Mouse (Mus musculus): ENCODE results near the gene C2cd4c. TPM values are rescaled to one million over a fixed set of nuclear protein-coding genes. Genes with fewer than 3 reads are reported as not detected.

The C2cd4c gene
- total and polyA plus RNA-seq, 2 experiments: 0.10 TPM; not detected in 1

DNA sequence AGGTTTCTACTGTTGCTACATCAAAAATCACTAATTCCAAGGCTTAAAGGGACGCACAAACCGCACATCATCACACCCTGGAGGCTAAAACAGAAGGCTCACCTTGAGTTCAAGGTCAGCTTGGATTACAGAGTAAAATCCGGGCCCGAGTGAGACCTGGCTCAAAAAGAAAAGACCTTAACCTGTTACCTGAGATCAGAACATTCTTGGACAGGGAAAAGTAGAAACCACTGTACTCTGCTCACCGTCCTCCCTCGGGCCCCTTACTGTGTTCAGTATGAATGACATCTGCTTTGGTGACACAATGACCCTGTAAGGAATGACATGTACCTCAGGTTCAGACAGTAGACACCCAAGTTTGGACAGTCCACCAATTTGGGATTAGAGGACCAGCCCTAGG lies 39.0 kb downstream of the C2cd4c start:
- Histone ChIP-seq H3K27ac (replicated peaks; ENCODE audit: insufficient read depth, low read depth, low read length) (no peak overlapping the region), H3K79me2 (ENCODE audit: control insufficient read depth, insufficient read depth, low read length) (no peaks in the 10 kb centered on the region), H3K9ac (ENCODE audit: low read depth, low read length) (no peak overlapping the region), H3K36me3 (ENCODE audit: control insufficient read depth, insufficient read depth, low read length) (no peaks in the 10 kb centered on the region), H3K4me3 (ENCODE audit: insufficient read depth, low read depth, low read length) (no peak overlapping the region), H3K27me3 (ENCODE audit: control insufficient read depth, insufficient read depth, low read length) (no peaks in the 10 kb centered on the region), H3K4me1 (ENCODE audit: control insufficient read depth, insufficient read depth, low read length) (no peaks in the 10 kb centered on the region)
- no peak for DNase-seq (ENCODE audit: extremely low read depth, low read depth, low spot score)
- TF ChIP-seq CTCF (IDR thresholded peaks at IDR 0.05; ENCODE audit: low read depth, low read length) (no peak), POLR2A (IDR thresholded peaks at IDR 0.05; ENCODE audit: extremely low read depth, insufficient read depth, low read length) (no peak)
- 83% methylated on average over 6 of the region's 6 CpGs for WGBS

DNA sequence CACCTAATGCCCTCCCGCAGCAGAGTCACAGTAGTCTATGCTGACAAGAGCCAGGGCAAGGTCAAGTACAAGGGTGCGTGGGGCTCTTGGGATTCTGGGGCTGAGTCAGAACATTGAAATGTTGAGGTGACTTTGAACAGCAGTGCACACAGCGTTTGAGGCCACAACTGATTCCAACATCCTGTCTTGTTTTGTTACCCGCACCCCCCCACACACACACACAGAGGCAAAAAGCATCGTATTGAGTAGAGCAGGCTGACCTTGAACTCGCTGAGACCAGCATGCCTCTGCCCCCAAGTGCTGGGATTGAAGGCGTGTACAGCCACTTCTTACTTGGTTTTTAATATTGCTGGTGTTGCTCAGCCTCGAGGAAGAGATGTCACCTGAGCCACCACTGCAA lies 39.5 kb downstream of the C2cd4c start:
- H3K27me3 ChIP-seq (ENCODE audit: control insufficient read depth, insufficient read depth, low read length): no peaks in the 10 kb centered on the region
- no peak for TF ChIP-seq CTCF (IDR thresholded peaks at IDR 0.05; ENCODE audit: low read depth, low read length)
- no peak for TF ChIP-seq POLR2A (IDR thresholded peaks at IDR 0.05; ENCODE audit: extremely low read depth, insufficient read depth, low read length)
- 72% methylated on average over 8 of the region's 8 CpGs for WGBS
- no peaks in the 10 kb centered on the region for H3K4me1 ChIP-seq (ENCODE audit: control insufficient read depth, insufficient read depth, low read length)
- no peak overlapping the region for H3K9ac ChIP-seq (ENCODE audit: low read depth, low read length)
- DNase-seq (ENCODE audit: extremely low read depth, low read depth, low spot score): no peak
- H3K79me2 ChIP-seq (ENCODE audit: control insufficient read depth, insufficient read depth, low read length): no peaks in the 10 kb centered on the region
- no peaks in the 10 kb centered on the region for H3K36me3 ChIP-seq (ENCODE audit: control insufficient read depth, insufficient read depth, low read length)
- no peak overlapping the region for H3K27ac ChIP-seq (replicated peaks; ENCODE audit: insufficient read depth, low read depth, low read length)
- no peak overlapping the region for H3K4me3 ChIP-seq (ENCODE audit: insufficient read depth, low read depth, low read length)

DNA sequence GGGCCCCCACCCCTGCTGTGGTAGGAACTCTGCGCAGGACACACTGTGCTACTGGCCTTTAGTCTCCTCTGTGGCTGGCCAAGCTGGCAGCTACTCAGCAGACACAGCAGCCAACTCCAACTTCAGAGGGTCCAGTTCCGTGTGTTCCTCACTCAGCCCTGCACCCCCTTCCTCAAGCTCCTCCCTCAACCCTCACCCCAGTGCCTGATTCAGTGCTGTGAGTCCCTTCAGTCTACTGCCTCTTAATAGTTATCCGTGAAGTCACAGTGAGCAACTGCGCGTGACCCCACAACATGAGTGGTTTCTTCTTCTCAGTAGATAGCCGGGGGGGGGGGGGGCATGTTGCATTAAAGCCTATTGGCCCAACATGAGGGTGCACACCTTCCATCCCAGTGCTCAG lies 40.2 kb downstream of the C2cd4c start:
- 81% methylated on average over 6 of the region's 6 CpGs for WGBS
- no peaks in the 10 kb centered on the region for H3K36me3 ChIP-seq (ENCODE audit: control insufficient read depth, insufficient read depth, low read length)
- TF ChIP-seq POLR2A (IDR thresholded peaks at IDR 0.05; ENCODE audit: extremely low read depth, insufficient read depth, low read length) (no peak), CTCF (IDR thresholded peaks at IDR 0.05; ENCODE audit: low read depth, low read length) (no peak)
- no peak overlapping the region for H3K9ac ChIP-seq (ENCODE audit: low read depth, low read length)
- no peaks in the 10 kb centered on the region for H3K4me1 ChIP-seq (ENCODE audit: control insufficient read depth, insufficient read depth, low read length)
- H3K4me3 ChIP-seq (ENCODE audit: insufficient read depth, low read depth, low read length): no peak overlapping the region
- no peaks in the 10 kb centered on the region for H3K79me2 ChIP-seq (ENCODE audit: control insufficient read depth, insufficient read depth, low read length)
- no peaks in the 10 kb centered on the region for H3K27me3 ChIP-seq (ENCODE audit: control insufficient read depth, insufficient read depth, low read length)
- DNase-seq (ENCODE audit: extremely low read depth, low read depth, low spot score): no peak
- H3K27ac ChIP-seq (replicated peaks; ENCODE audit: insufficient read depth, low read depth, low read length): no peak overlapping the region

DNA sequence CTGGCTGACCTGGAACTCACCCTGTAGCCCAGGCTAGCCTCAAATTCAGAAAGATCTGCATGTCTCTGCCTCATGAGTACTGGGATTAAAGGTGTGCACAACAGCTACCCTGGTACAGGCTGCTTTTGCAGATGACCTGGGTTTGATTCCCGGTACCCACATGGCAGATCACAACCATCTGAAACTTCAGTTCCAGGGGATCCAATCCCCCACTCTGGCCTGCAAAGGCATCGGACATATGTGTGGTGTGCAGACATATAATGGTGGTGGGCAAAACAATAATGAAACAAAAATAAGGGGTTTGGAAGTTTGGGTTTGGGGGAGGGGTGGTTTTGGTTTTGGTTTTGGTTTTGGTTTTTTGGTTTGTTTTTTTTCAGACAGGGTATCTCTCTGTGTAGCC lies 42.5 kb downstream of the C2cd4c start:
- Histone ChIP-seq H3K9ac (ENCODE audit: low read depth, low read length) (no peak overlapping the region), H3K36me3 (ENCODE audit: control insufficient read depth, insufficient read depth, low read length) (no peaks in the 10 kb centered on the region), H3K4me1 (ENCODE audit: control insufficient read depth, insufficient read depth, low read length) (no peaks in the 10 kb centered on the region), H3K27me3 (ENCODE audit: control insufficient read depth, insufficient read depth, low read length) (no peaks in the 10 kb centered on the region), H3K79me2 (ENCODE audit: control insufficient read depth, insufficient read depth, low read length) (no peaks in the 10 kb centered on the region), H3K27ac (replicated peaks; ENCODE audit: insufficient read depth, low read depth, low read length) (no peak overlapping the region), H3K4me3 (ENCODE audit: insufficient read depth, low read depth, low read length) (no peak overlapping the region)
- TF ChIP-seq CTCF (IDR thresholded peaks at IDR 0.05; ENCODE audit: low read depth, low read length) (no peak), POLR2A (IDR thresholded peaks at IDR 0.05; ENCODE audit: extremely low read depth, insufficient read depth, low read length) (no peak)
- 96% methylated on average over 2 of the region's 2 CpGs for WGBS
- DNase-seq (ENCODE audit: extremely low read depth, low read depth, low spot score): no peak

DNA sequence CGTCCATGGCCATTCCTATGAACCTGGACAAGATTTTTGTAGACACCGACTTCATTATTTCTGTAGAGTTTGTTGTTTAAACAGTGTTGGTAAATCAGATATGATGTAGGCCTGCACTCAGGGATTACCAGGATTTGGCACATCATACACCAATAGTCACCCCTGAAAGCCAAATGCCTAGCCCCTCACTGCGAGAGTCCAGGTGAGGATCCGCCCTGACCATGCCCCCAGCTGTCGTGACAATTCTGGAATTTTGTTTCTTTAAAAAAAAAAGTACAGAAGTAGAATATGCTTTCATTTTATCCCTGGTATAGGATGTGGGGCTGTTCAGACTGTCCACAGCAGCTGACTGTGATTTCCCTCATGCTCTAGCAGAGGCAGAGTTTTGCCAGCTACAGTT lies 43.9 kb downstream of the C2cd4c start:
- Histone ChIP-seq H3K36me3 (ENCODE audit: control insufficient read depth, insufficient read depth, low read length) (no peaks in the 10 kb centered on the region), H3K9ac (ENCODE audit: low read depth, low read length) (no peak overlapping the region), H3K79me2 (ENCODE audit: control insufficient read depth, insufficient read depth, low read length) (no peaks in the 10 kb centered on the region), H3K27ac (replicated peaks; ENCODE audit: insufficient read depth, low read depth, low read length) (no peak overlapping the region), H3K4me3 (ENCODE audit: insufficient read depth, low read depth, low read length) (no peak overlapping the region), H3K27me3 (ENCODE audit: control insufficient read depth, insufficient read depth, low read length) (no peaks in the 10 kb centered on the region), H3K4me1 (ENCODE audit: control insufficient read depth, insufficient read depth, low read length) (no peaks in the 10 kb centered on the region)
- no peak for TF ChIP-seq POLR2A (IDR thresholded peaks at IDR 0.05; ENCODE audit: extremely low read depth, insufficient read depth, low read length)
- no peak for TF ChIP-seq CTCF (IDR thresholded peaks at IDR 0.05; ENCODE audit: low read depth, low read length)
- 89% methylated on average over 5 of the region's 5 CpGs for WGBS
- DNase-seq (ENCODE audit: extremely low read depth, low read depth, low spot score): no peak

DNA sequence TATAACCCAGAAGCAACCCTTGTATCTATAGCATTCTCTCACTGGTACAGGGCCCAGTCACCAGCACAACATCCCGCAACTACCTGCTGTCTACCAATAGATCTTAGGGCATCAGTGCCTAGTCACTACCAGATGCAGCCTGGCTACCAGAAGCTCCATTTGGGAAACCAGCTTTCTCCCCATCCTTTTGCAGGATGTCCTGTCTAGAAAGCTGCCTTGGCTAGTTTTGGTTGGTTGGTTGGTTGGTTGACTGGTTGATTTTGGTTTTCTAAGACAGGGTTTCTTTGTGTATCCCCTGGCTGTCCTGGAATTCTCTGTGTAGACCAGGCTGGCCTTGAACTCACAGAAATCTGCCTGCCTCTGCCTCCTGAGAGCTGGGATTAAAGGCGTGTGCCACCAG lies 54.1 kb downstream of the C2cd4c start:
- H3K79me2 ChIP-seq (ENCODE audit: control insufficient read depth, insufficient read depth, low read length): 0 out of 2 replicates have a peak, but pooled peaks cover 1% of the 10 kb centered on the region
- H3K27ac ChIP-seq (replicated peaks; ENCODE audit: insufficient read depth, low read depth, low read length): no peak overlapping the region
- TF ChIP-seq CTCF (IDR thresholded peaks at IDR 0.05; ENCODE audit: low read depth, low read length) (no peak), POLR2A (IDR thresholded peaks at IDR 0.05; ENCODE audit: extremely low read depth, insufficient read depth, low read length) (no peak)
- H3K4me3 ChIP-seq (ENCODE audit: insufficient read depth, low read depth, low read length): no peak overlapping the region
- no peak for DNase-seq (ENCODE audit: extremely low read depth, low read depth, low spot score)
- H3K9ac ChIP-seq (ENCODE audit: low read depth, low read length): no peak overlapping the region
- no peaks in the 10 kb centered on the region for H3K4me1 ChIP-seq (ENCODE audit: control insufficient read depth, insufficient read depth, low read length)
- no peaks in the 10 kb centered on the region for H3K27me3 ChIP-seq (ENCODE audit: control insufficient read depth, insufficient read depth, low read length)
- WGBS: 89% methylated on average over 2 of the region's 2 CpGs
- no peaks in the 10 kb centered on the region for H3K36me3 ChIP-seq (ENCODE audit: control insufficient read depth, insufficient read depth, low read length)
